In genomic region chr9:32646539-32647258, GRCm38 (mm10) we compare ENCODE assay signal across 9 mouse cellular contexts. TPM values are rescaled to one million over a fixed set of nuclear protein-coding genes. Genes with fewer than 3 reads are reported as not detected.
DNase-seq lines count a peak whose midpoint lies in the region; ATAC-seq and TF ChIP-seq lines count a peak whose summit lies in the region.
"Had no signal": no experiment of that assay in that cellular context is flagged by ENCODE, and none has a peak within 500 bp of the region (broad histone marks: within the 10 kb centered on the region; RNA-seq: fewer than 3 reads in every experiment).

No protein-coding gene starts in this region.

- H3K9me3 ChIP-seq in liver, embryonic 12.5 days (replicated peaks) = no peaks in the 10 kb centered on the region
- H3K9me3 ChIP-seq in kidney, embryonic 16.5 days (ENCODE audit: low read length) = no peaks in the 10 kb centered on the region
- H3K9me3 ChIP-seq in neural tube, embryonic 13.5 days = no peaks in the 10 kb centered on the region

- H3K27me3 ChIP-seq in liver, adult 2 months (ENCODE audit: control insufficient read depth, insufficient read depth, low read length) = no peaks in the 10 kb centered on the region; the same call in 1 of the 2 replicates
- peaks cover 24% of the 10 kb centered on the region; the same call in 1 of the 2 replicates for H3K27me3 ChIP-seq in liver, embryonic 12.5 days (replicated peaks)
- H3K27me3 ChIP-seq in kidney, embryonic 16.5 days (ENCODE audit: insufficient read depth, low read length) = no peaks in the 10 kb centered on the region
- H3K27me3 ChIP-seq in neural tube, embryonic 13.5 days = peaks cover 37% of the 10 kb centered on the region

- peak overlapping the region; percentile 63 for H3K9ac ChIP-seq in liver, adult 2 months (ENCODE audit: low read depth, low read length)
- H3K9ac ChIP-seq in liver, embryonic 12.5 days = no peak overlapping the region
- H3K9ac ChIP-seq in kidney, embryonic 16.5 days (replicated peaks; ENCODE audit: low read length) = peak overlapping the region; percentile 62; the same call in 1 of the 2 replicates
- H3K9ac ChIP-seq in neural tube, embryonic 13.5 days = no peak overlapping the region

- peak overlapping the region; percentile 91 for H3K27ac ChIP-seq in liver, adult 2 months (replicated peaks; ENCODE audit: insufficient read depth, low read depth, low read length)
- no peak overlapping the region for H3K27ac ChIP-seq in liver, embryonic 12.5 days
- peak overlapping the region; percentile 92 for H3K27ac ChIP-seq in kidney, embryonic 16.5 days (ENCODE audit: low read length)
- no peak overlapping the region for H3K27ac ChIP-seq in neural tube, embryonic 13.5 days (replicated peaks)

- H3K4me2 ChIP-seq in liver, embryonic 12.5 days = no peak overlapping the region
- H3K4me2 ChIP-seq in kidney, embryonic 16.5 days (replicated peaks; ENCODE audit: low read depth, low read length) = peak overlapping the region; percentile 51
- peak overlapping the region; percentile 22 for H3K4me2 ChIP-seq in neural tube, embryonic 13.5 days

- H3K4me3 ChIP-seq in liver, adult 2 months (ENCODE audit: insufficient read depth, low read depth, low read length) = no peak overlapping the region
- H3K4me3 ChIP-seq in liver, embryonic 12.5 days = no peak overlapping the region
- peak overlapping the region; percentile 27 for H3K4me3 ChIP-seq in kidney, embryonic 16.5 days (ENCODE audit: low read length)
- no peak overlapping the region for H3K4me3 ChIP-seq in neural tube, embryonic 13.5 days
- H3K4me3 ChIP-seq: erythroblast, embryonic 14.5 days had no signal

- WGBS in liver, adult 2 months = 57% methylated on average over 11 of the region's 11 CpGs
- 34% methylated on average over 11 of the region's 11 CpGs for WGBS in liver, embryonic 12.5 days (ENCODE audit: insufficient replicate concordance)
- WGBS in kidney, embryonic 16.5 days = 20% methylated on average over 11 of the region's 11 CpGs
- 48% methylated on average over 11 of the region's 11 CpGs for WGBS in neural tube, embryonic 13.5 days

- H3K36me3 ChIP-seq in liver, adult 2 months (ENCODE audit: control insufficient read depth, insufficient read depth, low read length) = no peaks in the 10 kb centered on the region
- H3K36me3 ChIP-seq in liver, embryonic 12.5 days = no peaks in the 10 kb centered on the region
- no peaks in the 10 kb centered on the region for H3K36me3 ChIP-seq in kidney, embryonic 16.5 days (ENCODE audit: insufficient read depth, low read length)
- no peaks in the 10 kb centered on the region for H3K36me3 ChIP-seq in neural tube, embryonic 13.5 days

- TF ChIP-seq CTCF in liver, adult 2 months (IDR thresholded peaks at IDR 0.05; ENCODE audit: low read depth, low read length) = no peak

- DNase-seq in liver, adult 2 months (ENCODE audit: extremely low read depth, low read depth, low spot score) = peak; percentile 35
- DNase-seq in heart, adult 9 months (ENCODE audit: low spot score in 2 of 2) = peak; percentile 90 to 93
- DNase-seq in right cerebral cortex, postnatal 14 days = no peak
- no peak for DNase-seq in spleen, postnatal 36 days (ENCODE audit: low spot score in 2 of 2)
- no peak for DNase-seq in cerebellum, adult 9-10 months

- peaks cover 7% of the 10 kb centered on the region; the same call in 1 of the 2 replicates for H3K4me1 ChIP-seq in liver, adult 2 months (ENCODE audit: control insufficient read depth, insufficient read depth, low read length)
- H3K4me1 ChIP-seq in liver, embryonic 12.5 days = no peaks in the 10 kb centered on the region
- peaks cover 43% of the 10 kb centered on the region for H3K4me1 ChIP-seq in kidney, embryonic 16.5 days (ENCODE audit: insufficient read depth, low read length)
- peaks cover 13% of the 10 kb centered on the region; the same call in 1 of the 2 replicates for H3K4me1 ChIP-seq in neural tube, embryonic 13.5 days (replicated peaks)

- ATAC-seq in liver, embryonic 12.5 days = no peak
- ATAC-seq in kidney, embryonic 16.5 days (ENCODE audit: low FRiP score, low TSS enrichment) = peak; percentile 85
- no peak for ATAC-seq in neural tube, embryonic 13.5 days (ENCODE audit: low read depth)

- 0 out of 2 replicates have a peak, but pooled peaks cover 2% of the 10 kb centered on the region for H3K79me2 ChIP-seq in liver, adult 2 months (ENCODE audit: control insufficient read depth, insufficient read depth, low read length)

- TF ChIP-seq POLR2A in liver, adult 2 months (IDR thresholded peaks at IDR 0.05; ENCODE audit: extremely low read depth, insufficient read depth, low read length) = no peak

RNA-seq across cellular contexts. Expression of gene Ets1, which starts 10.7 kb away (rescaled TPM):
- total RNA-seq in liver, adult 2 months (2014; rRNA removed) = 18.8 and 20.1 TPM in 2 replicates
- polyA plus RNA-seq in liver, adult 2 months (2012; rRNA removed) = 5.1 and 7.6 TPM in 2 replicates
- polyA plus RNA-seq in liver, embryonic 12.5 days (2016; fragmentation: Nextera tagmentation; extraction: Ambion mirVana) = 24.2 and 25.4 TPM in 2 replicates
- 76.2 and 80.2 TPM in 2 replicates for polyA plus RNA-seq in kidney, embryonic 16.5 days (2015; fragmentation: Nextera tagmentation; extraction: Ambion mirVana)
- polyA plus RNA-seq in neural tube, embryonic 13.5 days (2015; fragmentation: Nextera tagmentation; extraction: Ambion mirVana) = 25.2 and 26.1 TPM in 2 replicates

Comparison
In these comparisons a context has a peak if more than half of its experiments do, and no peak if none do; other contexts are left out.
1. H3K27ac ChIP-seq: peak in liver, adult 2 months (single experiment) and kidney, embryonic 16.5 days (single experiment); none in liver, embryonic 12.5 days (single experiment) and neural tube, embryonic 13.5 days (single experiment).
2. H3K9ac ChIP-seq: peak in liver, adult 2 months (single experiment) and kidney, embryonic 16.5 days (single experiment); none in liver, embryonic 12.5 days (single experiment) and neural tube, embryonic 13.5 days (single experiment).
3. DNase-seq: peak in liver, adult 2 months (single experiment) and heart, adult 9 months (2 of 2); none in right cerebral cortex, postnatal 14 days (single experiment), spleen, postnatal 36 days (0 of 2) and cerebellum, adult 9-10 months (single experiment).